Mouse (Mus musculus) layer of hippocampus, adult 2 months (tissue): ENCODE measurements around the gene Nfe2l2. TPM values are rescaled to one million over a fixed set of nuclear protein-coding genes. Genes with fewer than 3 reads are reported as not detected.
"Not testable (repeated sequence)": the region's sequence is repeated elsewhere in the genome, so short reads cannot be mapped to it uniquely, and the experiment has no call there.

Experiments used
- DNase-seq, 2 experiments: peaks; one replicate each; pipeline ENCODE4 v3.0.0; 2022; ENCODE audit warnings: low spot score in 2 of 2
- H3K27ac ChIP-seq: fragments of 200-600 bp; 2 replicates; pipeline ENCODE4 v1.8.1; 2022
- H3K4me3 ChIP-seq: fragments of 200-600 bp; 2 replicates; pipeline ENCODE4 v1.8.1; 2022; ENCODE audit warnings: mild to moderate bottlenecking
- CTCF ChIP-seq: fragments of 200-600 bp; conservative IDR thresholded peaks from 2 replicates; pipeline ENCODE4 v1.8.1; 2022; ENCODE audit warnings: antibody characterized with exemption, mild to moderate bottlenecking, moderate library complexity
- total RNA-seq, 2 experiments: library from RNA; stranded (reverse); gene quantifications; 2 replicates each; pipeline ENCODE4 v1.2.3; 2021

Gene Nfe2l2
- total RNA-seq, 2 experiments from 2014 or later, result 12.6 to 13.6 TPM

GRCm38 (mm10) chr2:75645251-75645650 is 59.2 kb downstream of the Nfe2l2 start:
- DNase-seq, result no peak
- TF ChIP-seq CTCF, result no peak

GRCm38 (mm10) chr2:75643950-75644349 is 60.5 kb downstream of the Nfe2l2 start:
- Histone ChIP-seq H3K4me3 (no peak overlapping the region), H3K27ac (no peak overlapping the region)
- no peak for DNase-seq
- TF ChIP-seq CTCF, result no peak

More at GRCm38 (mm10) chr2:75645251-75645650, 59.2 kb downstream of the Nfe2l2 start:
- Histone ChIP-seq H3K4me3 (no peak overlapping the region), H3K27ac (no peak overlapping the region)

DNA sequence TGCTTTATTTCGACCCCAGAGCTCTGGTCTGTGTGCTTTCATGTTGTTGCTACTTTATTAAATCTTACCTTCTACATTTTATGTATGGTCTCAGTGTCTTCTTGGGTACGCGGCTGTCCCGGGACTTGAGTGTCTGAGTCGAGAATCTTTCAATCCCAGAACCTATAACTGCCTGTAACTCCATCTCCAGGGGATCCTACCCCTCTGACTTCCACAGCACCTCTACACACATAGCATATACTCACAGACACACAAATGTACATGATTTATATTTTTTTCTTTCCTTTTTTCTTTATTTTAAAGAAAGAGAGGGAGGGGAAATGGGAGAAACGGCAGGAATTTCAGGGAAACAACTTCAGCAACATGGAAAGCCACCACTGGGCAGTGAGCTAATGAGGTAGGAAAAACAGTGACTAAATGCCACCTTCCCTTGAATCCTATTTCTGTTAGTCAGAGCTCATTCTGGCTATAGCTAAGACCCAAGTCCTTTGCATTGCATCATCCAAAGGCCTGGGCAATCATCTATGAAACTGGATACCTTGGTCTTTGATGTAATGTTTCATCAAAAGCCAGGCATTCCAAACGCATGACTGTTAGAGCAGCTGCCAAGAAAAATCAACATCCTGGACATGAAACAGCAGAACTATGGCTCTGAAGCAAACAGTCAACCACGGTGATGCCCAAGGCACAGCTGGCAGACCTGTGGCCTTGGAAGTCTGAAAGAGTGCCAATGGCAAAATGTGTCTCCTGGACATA is 61.5 kb downstream of the Nfe2l2 start:
- TF ChIP-seq CTCF, result no peak
- Histone ChIP-seq H3K4me3 (no peak overlapping the region), H3K27ac (no peak overlapping the region)
- DNase-seq, result no peak

GRCm38 (mm10) chr2:75642312-75642711 is 62.1 kb downstream of the Nfe2l2 start:
- DNase-seq, H3K4me3 ChIP-seq, H3K27ac ChIP-seq: not testable (repeated sequence)

DNA sequence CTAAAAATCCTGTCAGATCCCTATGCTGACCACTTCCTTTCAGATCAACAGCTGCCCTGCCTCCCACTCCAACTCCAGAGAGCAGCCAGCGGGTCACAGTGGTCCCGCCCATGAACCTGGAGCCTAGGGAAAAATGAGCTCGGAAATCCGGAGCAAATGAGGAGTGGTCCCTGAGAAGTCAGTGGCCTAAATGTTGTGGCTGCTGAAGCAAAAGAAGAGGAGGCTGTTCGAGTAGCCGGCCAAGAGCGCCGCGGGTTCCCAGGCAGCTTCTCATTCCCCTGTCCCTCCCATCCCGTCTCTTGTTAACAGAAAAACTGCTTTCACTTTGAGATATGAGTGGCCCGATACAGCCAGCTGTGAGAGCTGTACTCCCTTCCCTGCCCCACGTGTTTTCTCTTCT is 64.9 kb downstream of the Nfe2l2 start:
- not testable (repeated sequence) for H3K27ac ChIP-seq, DNase-seq
- 0 out of 2 replicates have a peak overlapping the region, but pooled peaks have one; percentile 27 for H3K4me3 ChIP-seq

GRCm38 (mm10) chr2:75637822-75638221 is 66.6 kb downstream of the Nfe2l2 start:
- H3K4me3 ChIP-seq, H3K27ac ChIP-seq, DNase-seq: not testable (repeated sequence)

- Histone ChIP-seq H3K4me3 (no peak overlapping the region), H3K27ac (no peak overlapping the region)
- TF ChIP-seq CTCF, result no peak
- DNase-seq, result no peak
Measured at GRCm38 (mm10) chr2:75637361-75637760, 67.1 kb downstream of the Nfe2l2 start.

- H3K4me3 ChIP-seq, H3K27ac ChIP-seq, DNase-seq: not testable (repeated sequence)
Measured at GRCm38 (mm10) chr2:75637055-75637304, 67.5 kb downstream of the Nfe2l2 start.

- peak; percentile 45 for TF ChIP-seq CTCF
- no peak for DNase-seq
- H3K27ac ChIP-seq, result no peak overlapping the region
- H3K4me3 ChIP-seq, result no peak overlapping the region
Measured at GRCm38 (mm10) chr2:75636261-75637054, 68.0 kb downstream of the Nfe2l2 start.

GRCm38 (mm10) chr2:75634431-75634830 is 70.0 kb downstream of the Nfe2l2 start:
- not testable (repeated sequence) for H3K4me3 ChIP-seq, H3K27ac ChIP-seq, DNase-seq

GRCm38 (mm10) chr2:75633784-75634183 is 70.7 kb downstream of the Nfe2l2 start:
- Histone ChIP-seq H3K4me3 (no peak overlapping the region), H3K27ac (no peak overlapping the region)
- DNase-seq, result no peak
- no peak for TF ChIP-seq CTCF

DNA sequence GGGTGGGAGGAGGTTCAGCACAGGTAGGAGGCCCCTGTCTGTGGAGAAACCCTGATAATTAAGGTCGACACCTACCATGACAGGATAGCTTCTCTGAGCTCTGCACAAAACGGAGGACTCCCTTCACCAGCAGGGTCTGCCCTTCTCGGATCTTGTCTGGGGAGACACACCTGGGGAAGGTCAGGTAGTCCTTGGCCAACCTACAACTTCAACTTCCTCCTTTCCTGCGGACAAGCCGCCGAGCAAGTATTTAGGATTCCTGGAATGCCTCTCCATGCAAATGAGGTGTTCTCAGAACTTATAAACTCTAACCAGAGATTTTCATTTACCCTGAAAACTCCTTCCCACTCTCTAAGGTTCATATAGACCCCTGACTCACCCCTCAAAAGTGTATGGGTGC is 71.1 kb downstream of the Nfe2l2 start:
- Histone ChIP-seq H3K4me3 (no peak overlapping the region), H3K27ac (no peak overlapping the region)
- DNase-seq, result no peak
- TF ChIP-seq CTCF, result no peak

DNA sequence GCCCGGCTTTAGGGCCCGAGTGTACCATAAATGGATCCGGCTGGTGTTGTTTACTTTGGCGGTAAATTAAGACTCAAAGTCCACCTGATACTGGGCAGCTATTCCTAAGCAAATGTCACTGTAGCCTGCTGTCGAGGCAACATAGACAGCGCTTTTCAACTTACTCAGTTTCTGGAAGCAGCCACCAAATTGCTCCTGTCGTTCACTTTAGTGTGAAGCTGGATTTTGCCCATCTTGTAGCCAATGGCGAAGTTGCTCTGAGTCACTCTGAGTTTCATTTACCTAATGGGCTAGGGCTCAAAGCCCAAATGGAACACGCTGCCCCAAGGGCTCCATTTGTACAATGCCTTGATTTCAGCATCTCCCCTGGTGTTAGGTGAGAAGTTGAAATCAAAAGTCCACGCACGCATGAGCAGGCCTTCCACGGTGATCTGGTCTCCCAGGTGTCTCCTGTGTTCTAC is 71.7 kb downstream of the Nfe2l2 start:
- Histone ChIP-seq H3K4me3 (no peak overlapping the region), H3K27ac (no peak overlapping the region)
- no peak for TF ChIP-seq CTCF
- no peak for DNase-seq

DNA sequence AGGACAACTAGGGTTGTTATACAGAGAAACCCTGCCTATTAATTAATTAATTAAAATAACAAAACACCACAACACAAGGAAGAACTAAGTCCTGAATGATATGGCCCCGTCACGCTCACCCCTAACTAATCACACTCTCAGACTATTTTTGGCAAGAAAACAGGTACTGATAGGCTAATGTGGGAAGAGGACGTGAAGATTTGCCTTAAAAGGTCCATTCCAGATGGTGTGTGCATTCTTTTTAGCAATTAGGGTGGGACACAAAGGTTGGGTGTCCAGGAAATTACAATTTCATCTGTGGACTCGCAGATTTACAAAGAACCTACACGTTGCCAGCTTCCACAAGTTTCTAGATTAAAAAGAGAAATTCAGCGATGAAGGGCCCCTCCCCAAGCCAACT is 72.4 kb downstream of the Nfe2l2 start:
- no peak for DNase-seq

More for the DNA sequence above, 72.4 kb downstream of the Nfe2l2 start:
- TF ChIP-seq CTCF, result no peak
- H3K4me3 ChIP-seq, result no peak overlapping the region
- H3K27ac ChIP-seq, result no peak overlapping the region
